8 mouse cellular contexts compared by ENCODE assay signal in the genomic region with DNA sequence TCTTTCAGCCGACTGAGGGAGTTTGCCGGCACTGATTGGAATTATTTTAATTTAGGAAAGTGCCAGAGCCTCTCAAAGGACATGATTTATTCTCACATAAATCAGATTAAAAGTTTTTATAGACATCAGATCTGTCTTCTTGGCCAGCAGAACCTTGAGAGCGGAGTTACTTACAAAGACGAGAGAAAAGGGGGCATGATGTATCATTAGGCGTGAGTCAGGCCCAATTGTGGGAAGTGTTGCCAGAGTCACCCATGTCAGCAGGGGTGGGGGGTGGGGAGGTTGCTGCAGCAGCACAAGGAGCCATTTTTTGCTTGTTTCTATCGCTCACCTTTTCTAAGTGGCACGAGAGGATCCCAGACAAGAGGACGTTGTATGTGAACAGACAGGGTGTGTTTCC.
DNase-seq lines count a peak whose midpoint lies in the region; ATAC-seq and TF ChIP-seq lines count a peak whose summit lies in the region.

No protein-coding gene starts in this region.

- peak; percentile 30; the same call in 1 of the 2 replicates for ATAC-seq in lung, embryonic 16.5 days (ENCODE audit: low read depth)
- ATAC-seq in hindbrain, postnatal 0 days, result no peak
- no peak for ATAC-seq in neural tube, embryonic 11.5 days (ENCODE audit: insufficient read depth, low FRiP score, low TSS enrichment)
- ATAC-seq in monocyte, adult 5-6 weeks (replicated peaks; ENCODE audit: insufficient number of reproducible peaks, low FRiP score, low TSS enrichment, poor library complexity, severe bottlenecking), result no peak

- WGBS in lung, embryonic 16.5 days, result 3% methylated on average over 8 of the region's 8 CpGs
- 1% methylated on average over 8 of the region's 8 CpGs for WGBS in embryonic facial prominence, embryonic 10.5 days
- WGBS in hindbrain, postnatal 0 days, result 7% methylated on average over 8 of the region's 8 CpGs
- WGBS in neural tube, embryonic 11.5 days, result under 1% methylated on average over 8 of the region's 8 CpGs

- no peak for DNase-seq in lung, postnatal 10 days
- DNase-seq in embryonic facial prominence, embryonic 10.5 days (ENCODE audit: low spot score), result peak; percentile 42
- DNase-seq in hindbrain, postnatal 0 days (ENCODE audit: low spot score), result no peak
- DNase-seq in neural tube, embryonic 11.5 days (ENCODE audit: low spot score), result peak; percentile 45
- no peak for DNase-seq in thymus, postnatal 10 days (ENCODE audit: low spot score in 2 of 2)
- no peak for DNase-seq in right cerebral cortex, postnatal 14 days

- H3K36me3 ChIP-seq in lung, embryonic 16.5 days (ENCODE audit: control insufficient read depth, insufficient read depth, low read length), result no peaks in the 10 kb centered on the region
- H3K36me3 ChIP-seq in embryonic facial prominence, embryonic 10.5 days (replicated peaks), result no peaks in the 10 kb centered on the region
- no peaks in the 10 kb centered on the region for H3K36me3 ChIP-seq in hindbrain, postnatal 0 days (ENCODE audit: insufficient read depth, low read length)
- H3K36me3 ChIP-seq in neural tube, embryonic 11.5 days (ENCODE audit: control insufficient read depth, insufficient read depth, low read length), result no peaks in the 10 kb centered on the region

- peaks cover 8% of the 10 kb centered on the region; the same call in 1 of the 2 replicates for H3K4me1 ChIP-seq in lung, embryonic 16.5 days (replicated peaks; ENCODE audit: control insufficient read depth, insufficient read depth, low read length)
- H3K4me1 ChIP-seq in embryonic facial prominence, embryonic 10.5 days, result peaks cover 76% of the 10 kb centered on the region
- peaks cover 15% of the 10 kb centered on the region; the same call in 1 of the 2 replicates for H3K4me1 ChIP-seq in hindbrain, postnatal 0 days (ENCODE audit: insufficient read depth, low read length)
- peaks cover 25% of the 10 kb centered on the region for H3K4me1 ChIP-seq in neural tube, embryonic 11.5 days (ENCODE audit: control insufficient read depth, insufficient read depth, low read length)

- H3K9ac ChIP-seq in lung, embryonic 16.5 days (ENCODE audit: low read length), result peak overlapping the region; percentile 42
- no peak overlapping the region for H3K9ac ChIP-seq in hindbrain, postnatal 0 days (replicated peaks; ENCODE audit: low read length)
- H3K9ac ChIP-seq in neural tube, embryonic 11.5 days (ENCODE audit: low read length), result no peak overlapping the region

- peak overlapping the region; percentile 61 for H3K4me2 ChIP-seq in lung, embryonic 16.5 days (ENCODE audit: low read depth, low read length)
- peak overlapping the region; percentile 58 for H3K4me2 ChIP-seq in hindbrain, postnatal 0 days (ENCODE audit: low read depth, low read length)
- H3K4me2 ChIP-seq in neural tube, embryonic 11.5 days (ENCODE audit: low read depth), result peak overlapping the region; percentile 48

- TF ChIP-seq CTCF in hindbrain, postnatal 0 days (IDR thresholded peaks at IDR 0.05; ENCODE audit: low read depth), result no peak

- no peaks in the 10 kb centered on the region; the same call in 1 of the 2 replicates for H3K27me3 ChIP-seq in lung, embryonic 16.5 days (ENCODE audit: control insufficient read depth, insufficient read depth, low read depth, low read length)
- peaks cover 37% of the 10 kb centered on the region for H3K27me3 ChIP-seq in embryonic facial prominence, embryonic 10.5 days (replicated peaks; ENCODE audit: low read depth, poor library complexity, severe bottlenecking)
- no peaks in the 10 kb centered on the region for H3K27me3 ChIP-seq in hindbrain, postnatal 0 days (ENCODE audit: insufficient read depth, low read length)
- 0 out of 2 replicates have a peak, but pooled peaks cover 5% of the 10 kb centered on the region for H3K27me3 ChIP-seq in neural tube, embryonic 11.5 days (ENCODE audit: control insufficient read depth, insufficient read depth, low read length)

- peak overlapping the region; percentile 44; the same call in 1 of the 2 replicates for H3K27ac ChIP-seq in lung, embryonic 16.5 days (ENCODE audit: low read length)
- peak overlapping the region; percentile 70 for H3K27ac ChIP-seq in embryonic facial prominence, embryonic 10.5 days (replicated peaks)
- H3K27ac ChIP-seq in hindbrain, postnatal 0 days, result no peak overlapping the region
- no peak overlapping the region for H3K27ac ChIP-seq in neural tube, embryonic 11.5 days (ENCODE audit: low read depth, low read length)

- H3K9me3 ChIP-seq in lung, embryonic 16.5 days (ENCODE audit: control insufficient read depth, low read length), result no peaks in the 10 kb centered on the region
- no peaks in the 10 kb centered on the region for H3K9me3 ChIP-seq in embryonic facial prominence, embryonic 10.5 days
- H3K9me3 ChIP-seq in hindbrain, postnatal 0 days (ENCODE audit: low read length), result no peaks in the 10 kb centered on the region
- H3K9me3 ChIP-seq in neural tube, embryonic 11.5 days (ENCODE audit: control insufficient read depth, low read length), result no peaks in the 10 kb centered on the region

- peak overlapping the region; percentile 53 for H3K4me3 ChIP-seq in lung, embryonic 16.5 days (ENCODE audit: low read length)
- H3K4me3 ChIP-seq in embryonic facial prominence, embryonic 10.5 days, result peak overlapping the region; percentile 49
- H3K4me3 ChIP-seq in hindbrain, postnatal 0 days (ENCODE audit: low read length), result peak overlapping the region; percentile 17
- peak overlapping the region; percentile 18; the same call in 1 of the 2 replicates for H3K4me3 ChIP-seq in neural tube, embryonic 11.5 days (ENCODE audit: low read depth, low read length)

Comparison
In these comparisons a context has a peak if more than half of its experiments do, and no peak if none do; other contexts are left out.
1. H3K27ac ChIP-seq: peak in lung, embryonic 16.5 days (single experiment) and embryonic facial prominence, embryonic 10.5 days (single experiment); none in hindbrain, postnatal 0 days (single experiment) and neural tube, embryonic 11.5 days (single experiment).
2. DNase-seq: peak in embryonic facial prominence, embryonic 10.5 days (single experiment) and neural tube, embryonic 11.5 days (single experiment); none in lung, postnatal 10 days (single experiment), hindbrain, postnatal 0 days (single experiment), thymus, postnatal 10 days (0 of 2) and right cerebral cortex, postnatal 14 days (single experiment).
3. Peak in every context shown above with its lines, with median percentiles within 50 percentile points of each other: H3K4me2 ChIP-seq and H3K4me3 ChIP-seq.